Mouse (Mus musculus) ES-Bruce4 (cell line): ENCODE results near the gene Dchs2.

ENCODE experiments used
- EP300 ChIP-seq: IDR thresholded peaks from 2 replicates; pipeline ENCODE4 v1.6.1; 2011; ENCODE audit warnings: low read depth, low read length; ENCODE audit not compliant: insufficient read depth
- POLR2A ChIP-seq: IDR thresholded peaks from one replicate; pipeline ENCODE4 v1.8.1; 2011; ENCODE audit warnings: low read length; ENCODE audit not compliant: insufficient read depth

GRCm38 (mm10) chr3:83266009-83266408, 138.3 kb downstream of the Dchs2 start:
- no peak for TF ChIP-seq EP300
- TF ChIP-seq POLR2A: no peak
